Mouse (Mus musculus): ENCODE measurements around the gene Ino80e. TPM values are rescaled to one million over a fixed set of nuclear protein-coding genes. Genes with fewer than 3 reads are reported as not detected.

Ino80e gene
- total and polyA plus RNA-seq, 3 experiments = 73.6 to 243 (median 73.9) TPM

DNA sequence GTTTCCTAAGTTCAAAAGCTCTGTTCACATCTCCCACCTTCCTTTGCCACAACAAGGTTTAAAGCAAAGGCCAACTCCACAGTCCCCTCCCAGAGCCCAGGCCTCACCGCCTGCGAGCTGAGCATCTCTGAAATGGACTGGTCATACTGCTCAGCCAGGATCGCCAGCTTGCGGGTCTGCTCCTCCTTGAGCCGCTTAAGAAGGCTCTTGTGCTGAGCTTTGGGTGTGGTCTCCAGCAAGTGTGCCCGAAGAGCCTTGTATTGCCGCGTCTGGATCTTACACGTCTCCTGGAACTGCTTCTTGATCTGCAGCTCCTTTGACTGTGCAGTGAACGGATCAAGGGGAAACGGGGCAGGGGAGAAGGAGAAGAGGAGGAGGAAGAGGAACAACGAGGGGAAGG is 5.8 kb upstream of the Ino80e start:
- peaks cover 80 to 100% of the 10 kb centered on the region in 2 experiments for H3K36me3 ChIP-seq (replicated peaks in 1 of 2; ENCODE audit: control insufficient read depth in 1 of 2, insufficient read depth in 1 of 2, low read length in 1 of 2)
- dilution Hi-C loops (cut with MboI; ENCODE audit: extremely low pct_ligation_motif_present, extremely low pct_unique_long_range_greater_than_20kb, low sequenced_read_pairs) = no loop called here
- peaks cover 5 to 32% of the 10 kb centered on the region in 2 experiments for H3K4me1 ChIP-seq (ENCODE audit: control insufficient read depth in 1 of 2, insufficient read depth in 2 of 2)

DNA sequence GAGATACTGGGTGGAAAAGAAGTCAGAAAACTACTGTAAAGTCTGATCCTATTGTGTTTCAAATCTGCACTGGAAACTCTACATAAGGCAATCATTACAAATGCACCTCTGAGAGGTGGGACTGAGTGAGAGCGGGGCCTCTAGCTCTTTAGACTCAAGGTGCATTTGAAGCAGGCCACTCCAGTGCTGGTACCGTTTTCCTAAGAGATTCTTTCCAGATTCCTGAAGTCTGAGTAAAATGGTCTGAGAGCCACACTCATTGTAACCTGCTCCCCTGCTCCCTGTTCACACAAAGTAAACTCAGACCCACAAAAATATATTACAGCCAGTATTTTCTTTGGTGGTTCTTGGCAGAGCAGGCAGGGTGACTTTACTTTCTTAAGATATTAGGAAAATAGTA is 5.4 kb upstream of the Ino80e start:
- no peak for DNase-seq (ENCODE audit: extremely low read depth)
- H3K9ac ChIP-seq (ENCODE audit: insufficient read depth, low read depth) = no peak overlapping the region
- H3K4me3 ChIP-seq (replicated peaks in 1 of 3; ENCODE audit: low read depth in 2 of 3, low read length in 2 of 3, poor library complexity in 1 of 3) = no peak overlapping the region
- H3K9me3 ChIP-seq (replicated peaks; ENCODE audit: low read length) = no peaks in the 10 kb centered on the region
- dilution Hi-C loops (cut with MboI; ENCODE audit: extremely low pct_ligation_motif_present, extremely low pct_unique_long_range_greater_than_20kb, low sequenced_read_pairs) (no loop called here), in situ Hi-C loops (cut with MboI; ENCODE audit: low pct_ligation_motif_present, low pct_unique_long_range_greater_than_20kb, low sequenced_read_pairs) (no loop called here)
- H3K27me3 ChIP-seq (replicated peaks) = no peaks in the 10 kb centered on the region
- H3K4me1 ChIP-seq (ENCODE audit: control insufficient read depth in 1 of 2, insufficient read depth in 2 of 2) = peaks cover 5 to 34% of the 10 kb centered on the region in 2 experiments
- no peak overlapping the region for H3K27ac ChIP-seq (ENCODE audit: insufficient read depth, low read depth)
- peaks cover 11% of the 10 kb centered on the region for H3K79me2 ChIP-seq (replicated peaks; ENCODE audit: control insufficient read depth, extremely low read depth, insufficient read depth, poor library complexity, severe bottlenecking)
- no peak overlapping the region for H3K4me2 ChIP-seq (ENCODE audit: insufficient read depth, low read depth, poor library complexity, severe bottlenecking)
- H3K36me3 ChIP-seq (replicated peaks in 1 of 2; ENCODE audit: control insufficient read depth in 1 of 2, insufficient read depth in 1 of 2, low read length in 1 of 2) = peaks cover 76 to 95% of the 10 kb centered on the region in 2 experiments
- no peak for TF ChIP-seq TCF12 (IDR thresholded peaks at IDR 0.05; ENCODE audit: low read depth, low read length)
- no peak for TF ChIP-seq USF1 (IDR thresholded peaks at IDR 0.05; ENCODE audit: low read depth, low read length)
- TF ChIP-seq NELFE (IDR thresholded peaks at IDR 0.05; ENCODE audit: low read depth, low read length) = no peak
- no peak for TF ChIP-seq CHD1 (IDR thresholded peaks at IDR 0.05; ENCODE audit: low read depth, low read length)
- no peak for TF ChIP-seq NRF1 (IDR thresholded peaks at IDR 0.05; ENCODE audit: low read depth, low read length)

More for the DNA sequence above, 5.8 kb upstream of the Ino80e start:
- no peak overlapping the region for H3K4me3 ChIP-seq (replicated peaks in 1 of 3; ENCODE audit: low read depth in 2 of 3, low read length in 2 of 3, poor library complexity in 1 of 3)
- in situ Hi-C loops (cut with MboI; ENCODE audit: low pct_ligation_motif_present, low pct_unique_long_range_greater_than_20kb, low sequenced_read_pairs) = no loop called here
- DNase-seq (ENCODE audit: extremely low read depth) = no peak
- H3K27me3 ChIP-seq (replicated peaks) = no peaks in the 10 kb centered on the region
- H3K27ac ChIP-seq (ENCODE audit: insufficient read depth, low read depth) = no peak overlapping the region
- peaks cover 6% of the 10 kb centered on the region for H3K79me2 ChIP-seq (replicated peaks; ENCODE audit: control insufficient read depth, extremely low read depth, insufficient read depth, poor library complexity, severe bottlenecking)
- TF ChIP-seq TBP (conservative IDR thresholded peaks at IDR 0.05; ENCODE audit: low read depth, low read length) = no peak
- TF ChIP-seq HCFC1 (IDR thresholded peaks at IDR 0.05; ENCODE audit: low read depth, low read length) = no peak
- TF ChIP-seq GABPA (IDR thresholded peaks at IDR 0.05; ENCODE audit: insufficient replicate concordance, low read depth, low read length) = no peak
- TF ChIP-seq IRF4 (IDR thresholded peaks at IDR 0.05; ENCODE audit: low read depth, low read length) = no peak
- no peak for TF ChIP-seq ETS1 (conservative IDR thresholded peaks at IDR 0.05; ENCODE audit: low read depth, low read length)
- no peak for TF ChIP-seq MAX (IDR thresholded peaks at IDR 0.05; ENCODE audit: low read length)
- no peak for TF ChIP-seq MEF2A (IDR thresholded peaks at IDR 0.05; ENCODE audit: borderline replicate concordance, low read depth, low read length)
- TF ChIP-seq POLR2AphosphoS2 (IDR thresholded peaks at IDR 0.05; ENCODE audit: low read depth, low read length) = no peak
- no peak for TF ChIP-seq JUN (IDR thresholded peaks at IDR 0.05; ENCODE audit: insufficient read depth, low read depth, low read length)
- TF ChIP-seq TCF12 (IDR thresholded peaks at IDR 0.05; ENCODE audit: low read depth, low read length) = no peak
- TF ChIP-seq NELFE (IDR thresholded peaks at IDR 0.05; ENCODE audit: low read depth, low read length) = no peak
- TF ChIP-seq RAD21 (IDR thresholded peaks at IDR 0.05; ENCODE audit: low read depth, low read length) = no peak
- no peak for TF ChIP-seq CHD2 (IDR thresholded peaks at IDR 0.05; ENCODE audit: low read length)
- TF ChIP-seq BHLHE40 (IDR thresholded peaks at IDR 0.05; ENCODE audit: low read depth, low read length) = no peak
- TF ChIP-seq MXI1 (IDR thresholded peaks at IDR 0.05; ENCODE audit: low read depth, low read length) = no peak
- TF ChIP-seq CTCF (conservative IDR thresholded peaks at IDR 0.05 in 1 of 2, IDR thresholded peaks at IDR 0.05 in 1 of 2; ENCODE audit: low read depth in 2 of 2, low read length in 2 of 2) = no peak
- no peak for TF ChIP-seq RCOR1 (conservative IDR thresholded peaks at IDR 0.05; ENCODE audit: low read depth, low read length)
- no peak overlapping the region for H3K4me2 ChIP-seq (ENCODE audit: insufficient read depth, low read depth, poor library complexity, severe bottlenecking)
- no peaks in the 10 kb centered on the region for H3K9me3 ChIP-seq (replicated peaks; ENCODE audit: low read length)
- no peak overlapping the region for H3K9ac ChIP-seq (ENCODE audit: insufficient read depth, low read depth)
